Mouse (Mus musculus): Measurements from ENCODE around the gene Pou4f1.

Gene Pou4f1

DNA sequence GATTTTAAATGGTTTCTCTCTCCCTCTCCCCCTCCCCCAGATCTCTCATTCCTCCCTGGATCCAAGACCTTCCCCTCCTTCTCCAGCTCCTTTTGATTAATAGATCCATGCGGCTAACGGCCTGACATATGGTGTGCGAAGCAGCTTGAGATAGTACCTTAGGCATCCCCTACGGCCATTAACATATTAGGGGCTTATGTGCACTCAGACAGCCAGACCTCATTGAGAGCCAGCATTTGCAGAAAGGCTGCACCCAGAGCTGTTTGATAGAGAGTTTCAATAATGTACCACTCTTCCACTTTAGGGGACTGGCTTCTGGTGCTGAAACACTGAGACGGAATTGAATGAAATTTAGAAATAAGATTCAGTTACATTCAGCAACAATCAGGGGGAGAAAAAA, 10.8 kb downstream of the Pou4f1 start:
- no peak for DNase-seq (ENCODE audit: low read depth)

DNA sequence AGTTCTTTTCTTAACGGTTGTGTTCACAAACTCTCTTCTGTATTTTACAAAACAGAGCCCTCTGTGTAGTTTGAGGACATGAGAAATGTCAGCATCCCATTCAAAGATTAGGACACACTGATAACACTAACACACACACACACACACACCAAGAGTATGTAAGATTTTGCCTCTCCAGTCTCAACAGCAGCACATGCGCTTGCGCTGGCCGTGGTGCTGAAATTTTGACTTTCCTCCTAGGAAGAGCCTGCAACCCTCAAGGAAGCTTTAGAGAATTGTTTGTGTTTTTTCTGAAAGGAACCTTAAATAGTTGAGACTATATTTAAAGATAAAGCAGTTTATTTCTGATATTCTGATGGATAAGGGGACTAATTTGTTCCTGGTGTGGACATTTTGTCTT, 14.0 kb downstream of the Pou4f1 start:
- DNase-seq (ENCODE audit: low read depth): no peak

DNA sequence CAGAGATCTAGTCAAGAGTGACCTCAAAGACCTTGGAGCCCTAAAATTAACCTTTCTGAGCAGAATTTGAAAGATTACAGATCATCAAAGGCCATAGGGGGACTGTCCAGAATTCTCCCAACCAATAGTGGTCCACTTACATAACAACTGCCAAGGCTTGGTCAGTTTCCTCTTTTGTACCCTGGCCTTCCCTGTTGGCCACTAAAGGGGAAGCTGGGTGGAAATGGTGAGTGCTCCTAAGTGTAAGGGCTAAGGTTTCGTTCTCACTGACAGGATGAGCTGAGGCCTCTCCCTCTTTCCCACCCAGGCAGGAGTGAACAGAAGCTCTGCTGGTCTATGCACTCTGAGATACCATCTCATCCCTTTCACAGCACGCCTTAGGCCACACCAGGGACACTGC, 33.5 kb downstream of the Pou4f1 start:
- no peak for DNase-seq (ENCODE audit: low read depth)

DNA sequence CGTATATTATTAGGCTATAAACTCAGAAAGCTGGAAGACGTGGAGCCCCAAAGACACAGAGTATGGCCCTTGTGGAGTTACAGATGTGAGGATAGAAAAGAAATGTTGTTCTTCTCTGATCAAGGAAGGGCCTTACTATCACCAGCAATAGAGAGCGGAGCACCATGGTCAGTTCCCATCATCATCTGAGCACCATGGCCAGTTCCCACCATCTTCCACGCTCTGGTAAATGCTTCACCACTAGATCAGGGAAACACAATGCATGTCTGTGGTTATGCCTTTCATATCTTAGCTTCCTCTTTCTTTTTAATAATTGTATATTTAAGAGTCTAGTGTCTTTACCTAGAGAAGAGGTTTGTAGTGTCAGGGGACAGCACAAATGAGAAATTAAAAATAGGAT, 37.0 kb downstream of the Pou4f1 start:
- DNase-seq (ENCODE audit: low read depth): no peak

DNA sequence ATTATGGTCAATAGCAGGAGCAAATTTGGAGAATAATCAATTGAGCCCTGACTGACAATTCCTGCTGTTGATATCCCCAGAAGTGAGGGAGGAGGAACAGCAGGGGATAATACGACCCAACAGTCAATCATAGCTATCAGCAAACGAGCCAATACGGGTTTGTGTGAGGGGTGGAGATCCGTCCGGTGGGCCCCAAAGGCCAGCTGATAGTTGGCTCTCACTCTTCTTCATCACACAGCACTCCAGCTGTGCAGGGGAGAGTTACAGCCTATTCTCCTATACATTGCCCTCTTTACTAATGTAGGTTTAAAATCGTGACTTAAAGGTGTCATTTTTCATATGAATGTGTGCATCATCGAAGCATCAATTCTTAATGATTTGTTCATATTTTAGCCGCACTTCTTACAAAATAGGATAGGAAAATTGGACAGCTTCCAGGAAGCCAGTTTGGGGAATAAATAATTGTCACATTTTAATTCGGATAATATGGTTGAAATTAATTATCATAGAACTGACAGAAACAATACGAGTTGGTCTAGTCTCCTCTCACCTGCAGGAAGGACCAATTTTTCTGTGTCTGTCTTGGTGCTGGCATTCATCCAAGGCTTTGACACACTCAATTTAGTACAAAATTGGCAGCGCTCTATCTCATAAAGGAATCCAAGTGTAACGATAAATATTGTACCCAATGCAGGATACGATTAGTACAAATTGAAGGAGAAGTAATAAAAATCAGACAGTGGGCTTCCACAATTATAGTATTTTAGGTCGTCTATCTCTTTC, 43.9 kb downstream of the Pou4f1 start:
- no peak for DNase-seq (ENCODE audit: low read depth)

Data from fibroblast of lung, adult 2 months (primary cell).